Mouse (Mus musculus) brain, embryonic 14.5 days (tissue): ENCODE results near the gene Psen2.

Experiments
- CTCF ChIP-seq: fragments of 200-500 bp; IDR thresholded peaks from 2 replicates; pipeline ENCODE4 v1.5.1; 2012; ENCODE audit warnings: inconsistent platforms, mild to moderate bottlenecking, moderate library complexity, borderline replicate concordance; ENCODE audit not compliant: insufficient read depth, insufficient read length; ENCODE audit errors: extremely low read depth
- POLR2A ChIP-seq: fragments of 200-500 bp; IDR thresholded peaks from 2 replicates; pipeline ENCODE4 v1.6.1; 2012; ENCODE audit warnings: mild to moderate bottlenecking, inconsistent platforms, borderline replicate concordance; ENCODE audit not compliant: poor library complexity, insufficient read depth, insufficient read length, severe bottlenecking; ENCODE audit errors: extremely low read depth

GRCm38 (mm10) chr1:180220791-180221542, 42.3 kb downstream of the Psen2 start:
- TF ChIP-seq CTCF (no peak), POLR2A (no peak)
